Mouse (Mus musculus) hindbrain, postnatal 0 days (tissue): ENCODE measurements around the gene Strn4. TPM values are rescaled to one million over a fixed set of nuclear protein-coding genes. Genes with fewer than 3 reads are reported as not detected.

Experiments
- ATAC-seq: fragments of 200-750 bp; cut with Nextera tagmentation; 2 replicates; pipeline ENCODE4 v1.8.0; 2017; ENCODE audit warnings: mild to moderate bottlenecking, moderate TSS enrichment, moderate library complexity
- DNase-seq: peaks from one replicate; pipeline ENCODE4 v3.0.0-alpha.2; 2015; ENCODE audit warnings: low spot score
- H3K27ac ChIP-seq: fragments of 300-500 bp; sonication (generic); 2 replicates; pipeline ENCODE4 v1.5.1; 2014; ENCODE audit warnings: mild to moderate bottlenecking
- H3K27me3 ChIP-seq: fragments of 300-500 bp; sonication (generic); 2 replicates; pipeline ENCODE4 v1.6.1; 2014; ENCODE audit warnings: low read length, mixed read lengths; ENCODE audit not compliant: insufficient read depth
- H3K36me3 ChIP-seq: fragments of 300-500 bp; sonication (generic); 2 replicates; pipeline ENCODE4 v1.6.1; 2014; ENCODE audit warnings: low read length, mixed read lengths; ENCODE audit not compliant: insufficient read depth
- H3K4me1 ChIP-seq: fragments of 300-500 bp; sonication (generic); 2 replicates; pipeline ENCODE4 v1.6.1; 2014; ENCODE audit warnings: antibody characterized with exemption, low read length, mixed read lengths; ENCODE audit not compliant: insufficient read depth
- H3K4me2 ChIP-seq: fragments of 300-500 bp; sonication (generic); 2 replicates; pipeline ENCODE4 v1.6.1; 2014; ENCODE audit warnings: low read depth, mild to moderate bottlenecking, low read length, moderate library complexity, mixed read lengths
- H3K4me3 ChIP-seq: fragments of 300-500 bp; sonication (generic); 2 replicates; pipeline ENCODE4 v1.5.1; 2014; ENCODE audit warnings: low read length
- H3K9ac ChIP-seq: fragments of 300-500 bp; sonication (generic); replicated peaks from 2 replicates; pipeline ENCODE4 v1.6.1; 2014; ENCODE audit warnings: mild to moderate bottlenecking, low read length, moderate library complexity, mixed read lengths
- H3K9me3 ChIP-seq: fragments of 300-500 bp; sonication (generic); 2 replicates; pipeline ENCODE4 v1.6.1; 2016; ENCODE audit warnings: low read length, mixed read lengths
- CTCF ChIP-seq: IDR thresholded peaks from 2 replicates; pipeline ENCODE4 v1.5.1; 2016; ENCODE audit warnings: antibody characterized with exemption, control low read depth, low read depth
- WGBS: fragments of 180-500 bp; shearing (Covaris S2); extraction: QIAGEN DNeasy Blood & Tissue Kit; methylation state at CpG from one replicate; pipeline ENCODE4 v1.1.7; 2014; 5-methylcytosine and 5-hydroxymethylcytosine counted together
- polyA plus RNA-seq: library from polyadenylated mRNA; unstranded; fragments of >200 nt; fragmentation: Nextera tagmentation; extraction: Ambion mirVana; gene quantifications from 2 replicates; pipeline ENCODE4 v1.2.1, GENCODE M21; 2015
- total RNA-seq: library from RNA; depleted of rRNA; stranded (reverse); fragments of >200 nt; gene quantifications from 2 replicates; pipeline ENCODE4 v1.2.3, GENCODE M21; 2014

The Strn4 gene
- total and polyA plus RNA-seq, 2 experiments from 2014 or later, result 141 to 234 TPM

GRCm38 (mm10) chr7:16844696-16845071, 29.0 kb downstream of the Strn4 start:
- no peak for TF ChIP-seq CTCF
- H3K4me1 ChIP-seq, result peaks cover 11% of the 10 kb centered on the region; the same call in 1 of the 2 replicates
- DNase-seq (no peak), ATAC-seq (no peak)
- H3K9ac ChIP-seq, result no peak overlapping the region
- H3K9me3 ChIP-seq, result no peaks in the 10 kb centered on the region
- WGBS, result 61% methylated on average over 3 of the region's 3 CpGs
- peaks cover 9% of the 10 kb centered on the region for H3K36me3 ChIP-seq
- no peak overlapping the region for H3K4me3 ChIP-seq
- H3K27me3 ChIP-seq, result no peaks in the 10 kb centered on the region
- H3K4me2 ChIP-seq, result peak overlapping the region; percentile 96
- 0 out of 2 replicates have a peak overlapping the region, but pooled peaks have one; percentile 11 for H3K27ac ChIP-seq

- ATAC-seq (no peak), DNase-seq (no peak)
- no peaks in the 10 kb centered on the region for H3K9me3 ChIP-seq
- H3K4me2 ChIP-seq, result peak overlapping the region; percentile 37
- H3K27me3 ChIP-seq, result no peaks in the 10 kb centered on the region
- H3K4me3 ChIP-seq, result 0 out of 2 replicates have a peak overlapping the region, but pooled peaks have one; percentile 1
- peaks cover 8% of the 10 kb centered on the region for H3K36me3 ChIP-seq
- WGBS, result 49% methylated on average over 14 of the region's 14 CpGs
- H3K9ac ChIP-seq, result no peak overlapping the region
- peaks cover 11% of the 10 kb centered on the region; the same call in 1 of the 2 replicates for H3K4me1 ChIP-seq
- H3K27ac ChIP-seq, result 0 out of 2 replicates have a peak overlapping the region, but pooled peaks have one; percentile 11
- TF ChIP-seq CTCF, result no peak
Observed at GRCm38 (mm10) chr7:16845072-16845819, 29.6 kb downstream of the Strn4 start.

- Histone ChIP-seq H3K36me3 (peaks cover 8% of the 10 kb centered on the region; the same call in 1 of the 2 replicates), H3K4me1 (peaks cover 11% of the 10 kb centered on the region; the same call in 1 of the 2 replicates), H3K4me2 (peak overlapping the region; percentile 37; the same call in 1 of the 2 replicates), H3K4me3 (0 out of 2 replicates have a peak overlapping the region, but pooled peaks have one; percentile 1), H3K9me3 (no peaks in the 10 kb centered on the region), H3K9ac (no peak overlapping the region), H3K27ac (no peak overlapping the region), H3K27me3 (no peaks in the 10 kb centered on the region)
- 47% methylated on average over 10 of the region's 10 CpGs for WGBS
- TF ChIP-seq CTCF, result no peak
- ATAC-seq (no peak), DNase-seq (no peak)
Observed at GRCm38 (mm10) chr7:16845820-16846167, 30.1 kb downstream of the Strn4 start.

GRCm38 (mm10) chr7:16846775-16847174, 31.1 kb downstream of the Strn4 start:
- no peak for DNase-seq
- H3K4me1 ChIP-seq, result peaks cover 11% of the 10 kb centered on the region; the same call in 1 of the 2 replicates
- WGBS, result 93% methylated on average over 5 of the region's 5 CpGs
- no peak overlapping the region for H3K27ac ChIP-seq
- ATAC-seq, result no peak
- TF ChIP-seq CTCF, result no peak
- peaks cover 9% of the 10 kb centered on the region; the same call in 1 of the 2 replicates for H3K36me3 ChIP-seq
- no peak overlapping the region for H3K9ac ChIP-seq
- H3K4me3 ChIP-seq, result no peak overlapping the region
- H3K4me2 ChIP-seq, result no peak overlapping the region
- no peaks in the 10 kb centered on the region for H3K9me3 ChIP-seq
- no peaks in the 10 kb centered on the region for H3K27me3 ChIP-seq

- 85% methylated on average over 19 of the region's 19 CpGs for WGBS
- H3K27me3 ChIP-seq, result no peaks in the 10 kb centered on the region
- no peak for TF ChIP-seq CTCF
- H3K4me2 ChIP-seq, result no peak overlapping the region
- H3K4me1 ChIP-seq, result peaks cover 11% of the 10 kb centered on the region; the same call in 1 of the 2 replicates
- peaks cover 9% of the 10 kb centered on the region; the same call in 1 of the 2 replicates for H3K36me3 ChIP-seq
- no peak overlapping the region for H3K4me3 ChIP-seq
- DNase-seq, result no peak
- no peak for ATAC-seq
- H3K9me3 ChIP-seq, result no peaks in the 10 kb centered on the region
- no peak overlapping the region for H3K9ac ChIP-seq
- no peak overlapping the region for H3K27ac ChIP-seq
Observed at GRCm38 (mm10) chr7:16847507-16847906, 31.8 kb downstream of the Strn4 start.

GRCm38 (mm10) chr7:16848579-16848978, 32.9 kb downstream of the Strn4 start:
- Histone ChIP-seq H3K4me2 (no peak overlapping the region), H3K36me3 (peaks cover 9% of the 10 kb centered on the region; the same call in 1 of the 2 replicates), H3K4me1 (peaks cover 6% of the 10 kb centered on the region; the same call in 1 of the 2 replicates), H3K9ac (no peak overlapping the region), H3K4me3 (no peak overlapping the region), H3K27me3 (no peaks in the 10 kb centered on the region), H3K9me3 (no peaks in the 10 kb centered on the region), H3K27ac (no peak overlapping the region)
- peak; percentile 75 for TF ChIP-seq CTCF
- WGBS, result 12% methylated on average over 17 of the region's 17 CpGs
- peak; percentile 72 for ATAC-seq
- DNase-seq, result peak; percentile 77

- Histone ChIP-seq H3K4me3 (no peak overlapping the region), H3K36me3 (peaks cover 34% of the 10 kb centered on the region; the same call in 1 of the 2 replicates), H3K4me1 (no peaks in the 10 kb centered on the region), H3K4me2 (no peak overlapping the region), H3K9ac (no peak overlapping the region), H3K9me3 (no peaks in the 10 kb centered on the region), H3K27ac (no peak overlapping the region), H3K27me3 (no peaks in the 10 kb centered on the region)
- DNase-seq (no peak), ATAC-seq (no peak)
- 89% methylated on average over 4 of the region's 4 CpGs for WGBS
- TF ChIP-seq CTCF, result no peak
Observed at GRCm38 (mm10) chr7:16851636-16852035, 35.9 kb downstream of the Strn4 start.
